Mouse (Mus musculus) stomach, embryonic 14.5 days (tissue): ENCODE results near the gene Myd88. TPM values are rescaled to one million over a fixed set of nuclear protein-coding genes. Genes with fewer than 3 reads are reported as not detected.
"Not testable (repeated sequence)": the region's sequence is repeated elsewhere in the genome, so short reads cannot be mapped to it uniquely, and the experiment has no call there.

Source experiments
- ATAC-seq: fragments of 200-750 bp; cut with Nextera tagmentation; 2 replicates; pipeline ENCODE4 v1.8.0; 2017; ENCODE audit warnings: low read depth, moderate TSS enrichment; ENCODE audit not compliant: insufficient number of reproducible peaks, insufficient read depth, low FRiP score
- H3K27ac ChIP-seq: fragments of 300-500 bp; sonication (generic); 2 replicates; pipeline ENCODE4 v1.5.1; 2014; ENCODE audit warnings: mild to moderate bottlenecking, low read length, moderate library complexity, mixed read lengths
- H3K27me3 ChIP-seq: fragments of 300-500 bp; sonication (generic); 2 replicates; pipeline ENCODE4 v1.6.1; 2014; ENCODE audit warnings: low read length, control low read depth, mixed read lengths; ENCODE audit not compliant: control insufficient read depth, insufficient read depth
- H3K36me3 ChIP-seq: fragments of 300-500 bp; sonication (generic); 2 replicates; pipeline ENCODE4 v1.6.1; 2014; ENCODE audit warnings: mild to moderate bottlenecking, control low read depth, low read length, moderate library complexity, mixed read lengths; ENCODE audit not compliant: control insufficient read depth, insufficient read depth
- H3K4me1 ChIP-seq: fragments of 300-500 bp; sonication (generic); 2 replicates; pipeline ENCODE4 v1.6.1; 2014; ENCODE audit warnings: low read length, control low read depth, mixed read lengths; ENCODE audit not compliant: control insufficient read depth, insufficient read depth
- H3K4me2 ChIP-seq: fragments of 300-500 bp; sonication (generic); replicated peaks from 2 replicates; pipeline ENCODE4 v1.6.1; 2014; ENCODE audit warnings: low read depth, low read length, control low read depth
- H3K4me3 ChIP-seq: fragments of 300-500 bp; sonication (generic); 2 replicates; pipeline ENCODE4 v1.5.1; 2014; ENCODE audit warnings: low read depth, low read length, control low read depth
- H3K9ac ChIP-seq: fragments of 300-500 bp; sonication (generic); replicated peaks from 2 replicates; pipeline ENCODE4 v1.6.1; 2014; ENCODE audit warnings: low read depth, mild to moderate bottlenecking, control low read depth, low read length, moderate library complexity, mixed read lengths
- H3K9me3 ChIP-seq: fragments of 300-500 bp; sonication (generic); 2 replicates; pipeline ENCODE4 v1.6.1; 2016; ENCODE audit warnings: low read depth, low read length, control low read depth; ENCODE audit not compliant: control insufficient read depth
- WGBS: fragments of 180-500 bp; shearing (Covaris S2); extraction: QIAGEN DNeasy Blood & Tissue Kit; methylation state at CpG from one replicate; pipeline ENCODE4 v1.1.7; 2014; 5-methylcytosine and 5-hydroxymethylcytosine counted together
- polyA plus RNA-seq: library from polyadenylated mRNA; unstranded; fragments of >200 nt; fragmentation: Nextera tagmentation; extraction: Ambion mirVana; gene quantifications from 2 replicates; pipeline ENCODE4 v1.2.1, GENCODE M21; 2014

Gene Myd88
- polyA plus RNA-seq, 1 experiment from 2014 or later: 28.4 TPM

GRCm38 (mm10) chr9:119370770-119371169, 29.6 kb upstream of the Myd88 start:
- not testable (repeated sequence) for H3K27ac ChIP-seq, ATAC-seq, H3K27me3 ChIP-seq, H3K4me1 ChIP-seq, H3K4me2 ChIP-seq, H3K36me3 ChIP-seq, H3K9ac ChIP-seq, H3K9me3 ChIP-seq, H3K4me3 ChIP-seq
- WGBS: 88% methylated on average over 4 of the region's 4 CpGs

GRCm38 (mm10) chr9:119368367-119368766, 27.2 kb upstream of the Myd88 start:
- no peak overlapping the region for H3K27ac ChIP-seq
- no peaks in the 10 kb centered on the region for H3K9me3 ChIP-seq
- no peak for ATAC-seq
- H3K4me2 ChIP-seq: no peak overlapping the region
- WGBS: 90% methylated on average over 3 of the region's 3 CpGs
- H3K4me1 ChIP-seq: no peaks in the 10 kb centered on the region
- H3K4me3 ChIP-seq: no peak overlapping the region
- no peaks in the 10 kb centered on the region for H3K27me3 ChIP-seq
- no peak overlapping the region for H3K9ac ChIP-seq
- H3K36me3 ChIP-seq: no peaks in the 10 kb centered on the region

GRCm38 (mm10) chr9:119365284-119365683, 24.1 kb upstream of the Myd88 start, which contains the start of gene Slc22a14:
TSS of gene Slc22a14 (minus strand) at chr9:119365553.
- Histone ChIP-seq H3K4me1 (no peaks in the 10 kb centered on the region), H3K9me3 (no peaks in the 10 kb centered on the region), H3K27me3 (no peaks in the 10 kb centered on the region), H3K4me2 (no peak within 1 kb of the TSS), H3K4me3 (no peak within 1 kb of the TSS), H3K9ac (no peak within 1 kb of the TSS), H3K27ac (no peak within 1 kb of the TSS), H3K36me3 (no peaks in the 10 kb centered on the region)
- WGBS: 65% methylated on average over 7 of the region's 7 CpGs
- no peak for ATAC-seq

- 81% methylated on average over 12 of the region's 12 CpGs for WGBS
- ATAC-seq: no peak
- Histone ChIP-seq H3K9ac (no peak overlapping the region), H3K4me2 (no peak overlapping the region), H3K4me3 (no peak overlapping the region), H3K4me1 (no peaks in the 10 kb centered on the region), H3K9me3 (no peaks in the 10 kb centered on the region), H3K27ac (no peak overlapping the region), H3K27me3 (no peaks in the 10 kb centered on the region), H3K36me3 (no peaks in the 10 kb centered on the region)
These were observed 22.0 kb upstream of the Myd88 start for GRCm38 (mm10) chr9:119363229-119363628.

- Histone ChIP-seq H3K4me2 (no peak overlapping the region), H3K27ac (no peak overlapping the region), H3K36me3 (no peaks in the 10 kb centered on the region), H3K27me3 (no peaks in the 10 kb centered on the region), H3K4me3 (no peak overlapping the region), H3K9me3 (no peaks in the 10 kb centered on the region), H3K9ac (no peak overlapping the region), H3K4me1 (no peaks in the 10 kb centered on the region)
- WGBS: 86% methylated on average over 5 of the region's 5 CpGs
- no peak for ATAC-seq
These were observed 20.2 kb upstream of the Myd88 start for GRCm38 (mm10) chr9:119361416-119361815.

GRCm38 (mm10) chr9:119358058-119358429, 16.8 kb upstream of the Myd88 start:
- Histone ChIP-seq H3K4me1 (no peaks in the 10 kb centered on the region), H3K4me3 (peak overlapping the region; percentile 70), H3K4me2 (peak overlapping the region; percentile 85), H3K36me3 (no peaks in the 10 kb centered on the region), H3K9ac (peak overlapping the region; percentile 57), H3K27ac (no peak overlapping the region), H3K9me3 (no peaks in the 10 kb centered on the region), H3K27me3 (no peaks in the 10 kb centered on the region)
- no peak for ATAC-seq
- WGBS: 40% methylated on average over 9 of the region's 9 CpGs

- H3K27ac ChIP-seq: no peak within 1 kb of the TSS
- no peaks in the 10 kb centered on the region for H3K9me3 ChIP-seq
- H3K27me3 ChIP-seq: no peaks in the 10 kb centered on the region
- 3% methylated on average over 65 of the region's 65 CpGs for WGBS
- H3K4me1 ChIP-seq: no peaks in the 10 kb centered on the region
- H3K4me2 ChIP-seq: peak within 1 kb of the TSS; percentile 85
- peak within 1 kb of the TSS; percentile 70 for H3K4me3 ChIP-seq
- peak; percentile 89 for ATAC-seq
- peak within 1 kb of the TSS; percentile 57 for H3K9ac ChIP-seq
- no peaks in the 10 kb centered on the region for H3K36me3 ChIP-seq
These were observed 16.3 kb upstream of the Myd88 start, which contains the start of gene Xylb for GRCm38 (mm10) chr9:119357331-119358057. TSS of gene Xylb (plus strand) at chr9:119357381.

GRCm38 (mm10) chr9:119355943-119356342, 14.7 kb upstream of the Myd88 start:
- Histone ChIP-seq H3K4me1 (no peaks in the 10 kb centered on the region), H3K36me3 (peaks cover 6% of the 10 kb centered on the region; the same call in 1 of the 2 replicates), H3K27me3 (no peaks in the 10 kb centered on the region), H3K9me3 (no peaks in the 10 kb centered on the region), H3K4me2 (no peak overlapping the region), H3K27ac (no peak overlapping the region), H3K4me3 (no peak overlapping the region), H3K9ac (no peak overlapping the region)
- no peak for ATAC-seq
- WGBS: 61% methylated on average over 6 of the region's 6 CpGs

GRCm38 (mm10) chr9:119353926-119354325, 12.7 kb upstream of the Myd88 start:
- ATAC-seq: no peak
- Histone ChIP-seq H3K4me2 (no peak overlapping the region), H3K36me3 (peaks cover 14% of the 10 kb centered on the region; the same call in 1 of the 2 replicates), H3K9me3 (no peaks in the 10 kb centered on the region), H3K4me3 (no peak overlapping the region), H3K4me1 (no peaks in the 10 kb centered on the region), H3K27ac (no peak overlapping the region), H3K27me3 (no peaks in the 10 kb centered on the region), H3K9ac (no peak overlapping the region)
- 52% methylated on average over 6 of the region's 6 CpGs for WGBS
